Mouse (Mus musculus) lung, embryonic 16.5 days (tissue): ENCODE measurements around the gene Sync. TPM values are rescaled to one million over a fixed set of nuclear protein-coding genes. Genes with fewer than 3 reads are reported as not detected.

Source experiments
- ATAC-seq: fragments of 200-750 bp; cut with Nextera tagmentation; 2 replicates; pipeline ENCODE4 v1.8.0; 2017; ENCODE audit warnings: low read depth, mild to moderate bottlenecking, moderate library complexity
- H3K27ac ChIP-seq: fragments of 300-500 bp; sonication (generic); 2 replicates; pipeline ENCODE4 v1.5.1; 2014; ENCODE audit warnings: mild to moderate bottlenecking, control low read depth, low read length
- H3K27me3 ChIP-seq: fragments of 300-500 bp; sonication (generic); 2 replicates; pipeline ENCODE4 v1.6.1; 2014; ENCODE audit warnings: low read depth, low read length, mixed read lengths; ENCODE audit not compliant: control insufficient read depth, insufficient read depth
- H3K36me3 ChIP-seq: fragments of 300-500 bp; sonication (generic); 2 replicates; pipeline ENCODE4 v1.6.1; 2014; ENCODE audit warnings: low read length; ENCODE audit not compliant: control insufficient read depth, insufficient read depth
- H3K4me1 ChIP-seq: fragments of 300-500 bp; sonication (generic); replicated peaks from 2 replicates; pipeline ENCODE4 v1.6.1; 2014; ENCODE audit warnings: low read length, mixed read lengths; ENCODE audit not compliant: control insufficient read depth, insufficient read depth
- H3K4me2 ChIP-seq: fragments of 300-500 bp; sonication (generic); 2 replicates; pipeline ENCODE4 v1.6.1; 2014; ENCODE audit warnings: low read depth, low read length, control low read depth
- H3K4me3 ChIP-seq: fragments of 300-500 bp; sonication (generic); 2 replicates; pipeline ENCODE4 v1.5.1; 2014; ENCODE audit warnings: mild to moderate bottlenecking, low read length, control low read depth
- H3K9ac ChIP-seq: fragments of 300-500 bp; sonication (generic); 2 replicates; pipeline ENCODE4 v1.6.1; 2014; ENCODE audit warnings: low read length, control low read depth
- H3K9me3 ChIP-seq: fragments of 300-500 bp; sonication (generic); 2 replicates; pipeline ENCODE4 v1.6.1; 2016; ENCODE audit warnings: low read length; ENCODE audit not compliant: control insufficient read depth
- WGBS: fragments of 180-500 bp; shearing (Covaris S2); extraction: QIAGEN DNeasy Blood & Tissue Kit; methylation state at CpG from one replicate; pipeline ENCODE4 v1.1.7; 2014; 5-methylcytosine and 5-hydroxymethylcytosine counted together
- polyA plus RNA-seq: library from polyadenylated mRNA; unstranded; fragments of >200 nt; fragmentation: Nextera tagmentation; extraction: Ambion mirVana; gene quantifications from 2 replicates; pipeline ENCODE4 v1.2.1, GENCODE M21; 2015

Gene Sync
- polyA plus RNA-seq, 1 experiment from 2014 or later: 0.50 TPM

DNA sequence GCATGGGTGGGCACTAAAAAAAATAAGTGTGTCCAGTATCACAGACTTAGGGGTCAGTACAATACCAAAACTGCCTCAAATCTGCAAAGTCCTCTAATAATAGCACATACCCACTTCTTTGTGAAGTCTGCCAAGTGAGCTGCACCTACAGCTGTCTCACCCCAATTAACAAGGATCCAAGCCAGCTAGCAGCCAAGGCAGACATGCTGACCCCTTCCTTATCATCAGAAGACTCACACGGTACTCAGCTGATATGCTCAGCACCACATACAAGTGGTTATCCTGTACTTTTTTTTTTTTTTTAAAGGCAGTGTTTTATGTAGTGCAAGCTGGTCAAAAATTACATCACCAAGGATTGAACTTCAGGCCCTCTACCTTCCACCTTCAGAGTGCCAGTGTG is 16.9 kb downstream of the Sync start:
- Histone ChIP-seq H3K4me3 (no peak overlapping the region), H3K9ac (no peak overlapping the region), H3K27ac (no peak overlapping the region), H3K27me3 (no peaks in the 10 kb centered on the region), H3K9me3 (peaks cover 9% of the 10 kb centered on the region), H3K4me1 (peaks cover 3% of the 10 kb centered on the region), H3K36me3 (peaks cover 20% of the 10 kb centered on the region), H3K4me2 (no peak overlapping the region)
- WGBS: 32% methylated on average over 1 of the region's 1 CpGs
- 0 out of 2 replicates have a peak, but pooled peaks have one; percentile 36 for ATAC-seq

- no peaks in the 10 kb centered on the region for H3K4me1 ChIP-seq
- H3K4me3 ChIP-seq: no peak overlapping the region
- no peak overlapping the region for H3K4me2 ChIP-seq
- H3K27me3 ChIP-seq: no peaks in the 10 kb centered on the region
- WGBS: 96% methylated on average over 1 of the region's 1 CpGs
- H3K9me3 ChIP-seq: no peaks in the 10 kb centered on the region
- H3K9ac ChIP-seq: no peak overlapping the region
- no peak for ATAC-seq
- no peak overlapping the region for H3K27ac ChIP-seq
- peaks cover 45% of the 10 kb centered on the region for H3K36me3 ChIP-seq
These were observed 20.5 kb downstream of the Sync start for GRCm38 (mm10) chr4:129307936-129308335.

- ATAC-seq: no peak
- Histone ChIP-seq H3K4me2 (no peak overlapping the region), H3K36me3 (peaks cover 76% of the 10 kb centered on the region), H3K27ac (no peak overlapping the region), H3K4me1 (no peaks in the 10 kb centered on the region), H3K4me3 (no peak overlapping the region), H3K27me3 (no peaks in the 10 kb centered on the region), H3K9me3 (no peaks in the 10 kb centered on the region), H3K9ac (no peak overlapping the region)
- 55% methylated on average over 3 of the region's 3 CpGs for WGBS
These were observed 26.5 kb downstream of the Sync start for GRCm38 (mm10) chr4:129313886-129314285.

GRCm38 (mm10) chr4:129320876-129321275 is 33.5 kb downstream of the Sync start:
- WGBS: 70% methylated on average over 1 of the region's 1 CpGs
- Histone ChIP-seq H3K9me3 (no peaks in the 10 kb centered on the region), H3K36me3 (peaks cover 53% of the 10 kb centered on the region), H3K4me2 (no peak overlapping the region), H3K9ac (no peak overlapping the region), H3K4me1 (no peaks in the 10 kb centered on the region), H3K27ac (no peak overlapping the region), H3K27me3 (no peaks in the 10 kb centered on the region), H3K4me3 (no peak overlapping the region)
- no peak for ATAC-seq

DNA sequence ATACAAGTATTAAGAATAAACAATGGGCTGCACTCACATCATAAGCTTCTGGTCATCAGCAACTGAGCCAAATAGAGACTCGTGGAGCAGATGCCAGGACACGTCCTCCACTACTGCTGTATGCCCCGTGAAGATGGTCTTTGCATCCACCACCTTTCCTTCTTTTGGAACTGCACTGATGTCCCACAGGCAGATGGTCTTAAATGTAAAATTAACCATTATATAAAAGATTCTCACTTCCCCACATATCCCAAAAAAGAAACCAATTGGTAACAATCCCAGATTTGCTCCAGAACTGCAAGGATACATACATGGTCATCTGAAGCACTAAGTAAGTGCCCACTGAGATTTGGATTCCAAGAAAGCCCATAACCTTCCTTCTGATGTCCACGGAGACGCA is 34.6 kb downstream of the Sync start:
- Histone ChIP-seq H3K9me3 (no peaks in the 10 kb centered on the region), H3K4me2 (no peak overlapping the region), H3K4me3 (no peak overlapping the region), H3K27ac (no peak overlapping the region), H3K27me3 (no peaks in the 10 kb centered on the region), H3K36me3 (peaks cover 52% of the 10 kb centered on the region), H3K9ac (no peak overlapping the region), H3K4me1 (0 out of 2 replicates have a peak, but pooled peaks cover 3% of the 10 kb centered on the region)
- WGBS: 86% methylated on average over 5 of the region's 5 CpGs
- no peak for ATAC-seq

GRCm38 (mm10) chr4:129323491-129323890 is 36.1 kb downstream of the Sync start:
- H3K4me1 ChIP-seq: 0 out of 2 replicates have a peak, but pooled peaks cover 3% of the 10 kb centered on the region
- H3K27me3 ChIP-seq: no peaks in the 10 kb centered on the region
- no peak overlapping the region for H3K4me2 ChIP-seq
- H3K9me3 ChIP-seq: no peaks in the 10 kb centered on the region
- H3K4me3 ChIP-seq: no peak overlapping the region
- H3K27ac ChIP-seq: no peak overlapping the region
- no peak overlapping the region for H3K9ac ChIP-seq
- WGBS: 89% methylated on average over 1 of the region's 1 CpGs
- ATAC-seq: no peak
- H3K36me3 ChIP-seq: peaks cover 49% of the 10 kb centered on the region

DNA sequence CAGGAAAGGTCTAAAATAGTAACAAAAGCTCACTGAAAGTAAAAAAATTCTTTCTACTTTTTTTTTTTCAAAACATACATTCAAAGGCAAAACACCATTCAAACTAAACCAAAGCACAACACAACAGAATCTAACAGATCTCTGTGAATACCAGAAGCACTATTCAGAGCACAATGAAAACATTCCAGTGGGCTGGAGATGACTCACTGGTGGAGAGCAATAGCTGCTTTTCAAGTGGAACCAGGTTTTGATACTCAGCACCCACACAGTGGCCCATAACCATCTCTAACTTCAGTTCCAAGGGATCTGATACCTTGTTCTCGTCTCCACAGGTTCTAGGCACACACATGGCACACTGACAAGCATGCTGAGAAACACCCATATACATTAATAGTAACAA is 37.3 kb downstream of the Sync start:
- no peak overlapping the region for H3K9ac ChIP-seq
- H3K4me3 ChIP-seq: no peak overlapping the region
- H3K4me2 ChIP-seq: no peak overlapping the region
- H3K27ac ChIP-seq: no peak overlapping the region
- no peak for ATAC-seq
- 62% methylated on average over 1 of the region's 1 CpGs for WGBS
- no peaks in the 10 kb centered on the region for H3K9me3 ChIP-seq
- peaks cover 46% of the 10 kb centered on the region for H3K36me3 ChIP-seq
- H3K4me1 ChIP-seq: 0 out of 2 replicates have a peak, but pooled peaks cover 3% of the 10 kb centered on the region
- no peaks in the 10 kb centered on the region for H3K27me3 ChIP-seq

GRCm38 (mm10) chr4:129326191-129326590 is 38.8 kb downstream of the Sync start:
- peaks cover 39% of the 10 kb centered on the region for H3K36me3 ChIP-seq
- ATAC-seq: no peak
- 56% methylated on average over 1 of the region's 1 CpGs for WGBS

GRCm38 (mm10) chr4:129332846-129333245 is 45.4 kb downstream of the Sync start:
- Histone ChIP-seq H3K27me3 (no peaks in the 10 kb centered on the region), H3K36me3 (peaks cover 16% of the 10 kb centered on the region), H3K4me3 (peak overlapping the region; percentile 23), H3K27ac (no peak overlapping the region), H3K4me2 (peak overlapping the region; percentile 60), H3K9ac (peak overlapping the region; percentile 34), H3K4me1 (peaks cover 21% of the 10 kb centered on the region), H3K9me3 (no peaks in the 10 kb centered on the region)
- ATAC-seq: no peak
- WGBS: 18% methylated on average over 1 of the region's 1 CpGs

More at GRCm38 (mm10) chr4:129326191-129326590, 38.8 kb downstream of the Sync start:
- H3K9ac ChIP-seq: no peak overlapping the region
- 0 out of 2 replicates have a peak, but pooled peaks cover 3% of the 10 kb centered on the region for H3K4me1 ChIP-seq
- H3K27me3 ChIP-seq: no peaks in the 10 kb centered on the region
- H3K4me3 ChIP-seq: no peak overlapping the region
- H3K9me3 ChIP-seq: no peaks in the 10 kb centered on the region
- no peak overlapping the region for H3K4me2 ChIP-seq
- no peak overlapping the region for H3K27ac ChIP-seq
